Mouse (Mus musculus) thymus, postnatal 14 days (tissue): ENCODE data around the gene Vmn1r93.
"Not testable (repeated sequence)": the region's sequence is repeated elsewhere in the genome, so short reads cannot be mapped to it uniquely, and the experiment has no call there.

ENCODE experiments used
- DNase-seq: peaks from one replicate; pipeline ENCODE4 v3.0.0; 2021

Vmn1r93 gene

GRCm38 (mm10) chr7:20138988-20139387 is at the start of gene Vmn1r93:
Gene Vmn1r93 (minus strand): TSS chr7:20139088.
- not testable (repeated sequence) for DNase-seq

GRCm38 (mm10) chr7:20168277-20168676 is 29.4 kb upstream of the Vmn1r93 start, which contains the start of gene Vmn1r94:
Gene Vmn1r94 (minus strand): TSS chr7:20168377.
- DNase-seq, result not testable (repeated sequence)

GRCm38 (mm10) chr7:20122479-20122878 is 16.4 kb downstream of the Vmn1r93 start, which contains the start of gene Gm16442:
Gene Gm16442 (minus strand): TSS chr7:20122579.
- not testable (repeated sequence) for DNase-seq

- DNase-seq, result not testable (repeated sequence)
Measured at GRCm38 (mm10) chr7:20099380-20099779, 39.5 kb downstream of the Vmn1r93 start, which contains the start of gene Vmn1r91. Gene Vmn1r91 (plus strand): TSS chr7:20099680.
